Mouse (Mus musculus): Measurements from ENCODE around the gene Uqcrq.

The Uqcrq gene

DNA sequence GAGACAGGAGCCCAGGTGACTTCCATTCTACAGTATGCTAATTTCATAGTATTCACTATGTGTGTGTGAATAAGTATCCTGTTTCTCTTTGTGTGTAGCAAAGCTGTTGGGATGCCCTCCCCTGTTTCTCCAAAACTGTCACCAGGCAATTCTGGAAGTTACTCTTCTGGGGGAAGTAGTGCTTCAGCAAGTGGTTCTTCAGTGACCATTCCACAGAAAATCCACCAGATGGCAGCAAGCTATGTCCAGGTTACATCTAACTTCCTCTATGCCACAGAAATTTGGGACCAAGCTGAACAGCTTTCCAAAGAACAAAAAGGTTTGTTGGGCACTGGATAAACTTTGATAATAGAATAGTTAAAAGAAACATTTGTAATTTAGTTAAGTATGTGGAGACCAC, 18.9 kb downstream of the Uqcrq start:
- in situ Hi-C loops (cut with MseI, MboI): no loop called here

GRCm38 (mm10) chr11:53403638-53404037, 27.0 kb downstream of the Uqcrq start:
- in situ Hi-C loops (cut with MseI, MboI): no loop called here

- in situ Hi-C loops (cut with MseI, MboI): no loop called here
Measured at GRCm38 (mm10) chr11:53393856-53394255, 36.8 kb downstream of the Uqcrq start.

- in situ Hi-C loops (cut with MseI, MboI): no loop called here
Measured at GRCm38 (mm10) chr11:53383758-53384428, 46.7 kb downstream of the Uqcrq start.

DNA sequence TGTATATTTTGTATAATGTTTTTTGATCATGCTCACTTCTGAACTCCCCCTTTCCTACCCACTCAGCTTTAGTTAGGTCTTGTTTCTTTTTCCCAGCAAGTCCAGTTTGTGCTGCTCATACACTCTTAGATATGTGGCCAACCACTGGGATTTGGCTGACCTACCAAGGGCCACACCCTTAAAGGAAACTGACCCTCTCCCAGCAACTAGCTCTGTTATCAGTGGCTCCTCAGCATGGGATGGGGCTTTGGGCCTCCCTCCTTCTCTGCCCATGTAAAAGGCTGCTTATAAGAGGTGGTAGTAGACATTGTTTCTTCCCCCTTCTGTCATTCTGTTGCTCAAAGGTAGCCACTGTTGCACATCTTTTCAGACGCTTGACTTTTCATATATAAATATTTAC, 51.7 kb downstream of the Uqcrq start:
- in situ Hi-C loops (cut with MseI, MboI): no loop called here

All from mouse trophoblast stem cell (cell line).